Mouse (Mus musculus) mammary gland, adult 2 months (tissue): ENCODE results near the gene Akap12. TPM values are rescaled to one million over a fixed set of nuclear protein-coding genes. Genes with fewer than 3 reads are reported as not detected.

ENCODE experiments used
- polyA plus RNA-seq: library from polyadenylated mRNA; depleted of rRNA; stranded (reverse); fragments of >200 nt; gene quantifications from 2 replicates; pipeline ENCODE4 v1.2.3, GENCODE M21; 2012; ENCODE audit warnings: low replicate concordance; rRNA removed

Gene Akap12
- 5.2 and 9.0 TPM in 2 replicates for polyA plus RNA-seq

DNA sequence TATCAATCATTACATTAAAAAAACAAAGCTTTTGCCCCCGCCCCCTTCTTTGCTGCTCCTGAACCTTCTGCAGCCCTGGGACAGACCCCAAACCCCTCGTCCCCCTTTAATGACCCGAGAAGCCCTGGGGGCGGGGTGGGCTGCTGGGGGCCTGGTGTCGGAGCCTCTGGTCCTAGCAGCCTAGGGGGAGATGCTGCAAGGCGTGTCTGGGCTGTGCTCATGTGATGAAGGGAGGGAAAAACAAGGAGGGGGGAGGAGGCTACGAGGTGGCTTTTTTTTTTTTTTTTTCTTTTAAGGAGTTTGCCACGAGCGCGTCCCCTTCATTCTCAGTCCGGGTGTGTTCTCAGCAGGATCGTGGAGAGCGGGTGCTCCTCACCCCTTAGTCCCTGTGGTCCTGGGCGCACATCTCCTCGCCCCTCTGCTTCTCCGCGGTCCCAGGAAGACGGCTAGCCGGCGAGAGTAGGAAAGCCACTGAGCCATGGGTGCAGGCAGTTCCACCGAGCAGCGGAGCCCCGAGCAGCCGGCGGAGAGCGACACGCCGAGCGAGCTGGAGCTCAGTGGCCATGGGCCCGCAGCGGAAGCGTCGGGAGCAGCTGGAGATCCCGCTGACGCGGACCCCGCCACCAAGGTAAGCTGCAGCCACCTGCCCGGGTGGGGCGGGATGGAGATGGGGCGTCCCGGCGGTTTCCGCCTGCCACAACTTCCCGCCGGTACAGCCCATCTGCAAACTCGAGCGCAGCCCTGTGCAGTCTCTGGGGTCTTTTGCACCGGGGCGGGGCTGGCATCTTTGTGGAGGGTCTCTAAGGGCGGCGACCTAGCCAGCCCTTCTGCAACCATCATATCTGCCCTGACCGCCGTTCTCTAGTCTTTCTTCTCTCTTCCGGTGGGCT, at the start of gene Akap12:
Akap12 (plus strand) TSS at position 340 of the 890 bp plus-strand sequence.

DNA sequence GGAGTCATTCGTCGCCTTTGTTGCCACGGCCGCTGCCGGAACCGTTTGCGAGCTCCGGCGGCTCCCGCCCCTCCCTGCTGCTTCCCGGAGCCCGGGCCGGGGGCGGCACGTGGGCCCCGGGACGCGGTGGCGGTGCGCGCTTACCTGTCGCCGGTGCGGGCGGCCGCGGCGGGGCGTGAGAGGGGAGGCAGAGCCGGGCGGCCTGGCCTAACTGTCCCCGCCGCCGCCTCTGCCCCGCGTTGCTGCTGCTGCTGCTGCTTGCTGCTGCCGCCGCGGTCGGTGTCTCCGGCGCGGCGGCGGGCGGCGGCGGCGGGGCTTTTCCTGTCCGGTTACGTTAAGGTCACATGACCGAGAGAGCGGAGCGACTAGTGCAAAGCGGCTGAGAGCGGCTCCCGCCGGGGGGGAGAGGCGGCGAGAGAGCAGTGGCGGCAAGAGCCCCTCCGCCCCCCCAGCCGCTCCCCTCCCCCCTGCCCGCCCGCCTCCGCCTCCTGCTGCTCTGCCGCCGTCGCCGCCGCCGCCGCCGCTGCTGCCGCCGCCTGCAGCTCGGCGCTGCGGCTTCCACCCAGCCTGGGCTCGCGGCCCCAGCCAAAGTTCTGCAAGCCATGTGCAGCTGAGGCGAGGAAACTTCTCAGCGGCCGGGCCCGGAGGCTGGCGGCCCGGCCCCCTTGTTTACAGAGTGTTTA, 121.7 kb downstream of the Akap12 start, which contains the start of gene Zbtb2:
Zbtb2 (minus strand) TSS at position 408 of the 683 bp plus-strand sequence.

Other genes with a start within 250 kb of the Akap12 start
- gene Zbtb2, start 121.7 kb downstream of the Akap12 start, polyA plus RNA-seq: 8.6 and 9.9 TPM in 2 replicates
- gene Rmnd1, start 166.0 kb downstream of the Akap12 start, polyA plus RNA-seq: 22.4 and 63.4 TPM in 2 replicates
- 5.8 and 11.0 TPM in 2 replicates for gene Armt1, start 166.1 kb downstream of the Akap12 start, polyA plus RNA-seq
- gene Ccdc170, start 216.1 kb downstream of the Akap12 start, polyA plus RNA-seq: 0.44 and 0.73 TPM in 2 replicates